Mouse (Mus musculus): ENCODE data around the gene Adk.
A peak's percentile ranks its signal among the peaks of the same experiment; 100 is the strongest.

Adk gene

DNA sequence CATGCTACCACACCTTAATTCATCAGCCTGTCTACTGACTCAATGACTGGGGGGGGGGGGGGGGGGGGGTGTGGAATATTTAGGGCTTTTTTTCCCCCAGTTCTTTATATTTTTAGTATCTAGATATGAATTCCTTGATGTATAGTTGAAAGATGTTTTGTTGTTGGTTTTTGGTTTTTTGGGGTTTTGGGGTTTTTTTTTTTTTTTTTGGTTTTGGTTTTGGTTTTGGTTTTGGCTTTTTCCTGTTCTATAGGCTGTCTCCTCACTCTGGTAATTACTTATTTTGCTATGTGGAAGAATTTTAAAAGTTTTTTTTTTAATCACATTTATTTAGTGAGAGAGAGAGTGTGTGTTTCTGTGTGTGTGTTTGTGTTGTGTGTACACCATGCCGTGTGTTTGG, 282.5 kb downstream of the Adk start:
- no peak for DNase-seq (ENCODE audit: inconsistent age in 2 of 2, low spot score in 1 of 2)

DNA sequence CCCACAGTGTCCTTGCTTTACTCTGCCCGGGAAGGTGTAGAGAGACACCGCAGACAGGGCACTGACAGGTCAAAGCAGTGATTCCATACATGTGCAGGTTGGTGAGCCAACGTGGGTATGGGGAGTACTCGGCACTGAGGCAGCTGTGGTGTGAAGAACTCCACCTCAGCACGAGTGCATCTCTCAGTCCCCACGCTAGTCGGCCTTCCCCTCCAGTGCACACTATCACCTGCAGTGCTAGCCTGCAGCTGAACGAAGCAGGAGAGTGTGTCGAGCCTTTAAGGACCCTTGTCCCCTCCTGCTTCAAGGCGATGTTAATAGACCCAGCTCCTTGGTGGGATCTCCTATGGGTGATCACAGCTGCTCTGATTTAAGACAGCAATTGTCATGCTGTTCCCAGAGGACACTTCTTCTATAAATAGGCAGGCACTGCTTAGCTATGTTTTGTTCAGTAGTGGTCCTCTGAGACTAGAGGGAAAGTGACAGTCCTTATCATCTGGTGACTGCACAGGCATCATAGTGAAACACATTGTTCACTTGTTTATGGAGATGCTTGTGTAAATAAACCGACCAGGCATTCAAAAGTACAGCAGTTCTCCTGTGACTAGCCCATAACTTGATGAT, 283.4 kb downstream of the Adk start:
- no peak for DNase-seq (ENCODE audit: inconsistent age in 2 of 2, low spot score in 1 of 2)

DNA sequence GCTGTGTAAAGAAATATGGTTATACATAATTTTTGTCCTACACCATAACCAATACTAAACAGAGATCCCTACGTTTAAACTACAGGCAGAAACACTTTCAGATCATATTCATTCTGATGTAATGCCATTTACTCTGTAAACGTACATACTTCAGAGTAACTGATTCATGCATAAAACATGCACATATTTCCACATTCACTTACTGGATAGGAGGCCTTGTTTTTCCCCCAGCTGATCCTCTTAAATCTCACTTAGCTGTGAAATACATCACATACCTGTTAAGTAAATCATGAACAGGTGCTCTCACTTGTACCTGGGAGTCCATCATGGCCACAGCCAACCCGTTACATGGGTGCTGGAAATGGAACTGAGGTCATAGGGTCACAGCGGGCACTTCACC, 285.6 kb downstream of the Adk start:
- no peak for DNase-seq (ENCODE audit: inconsistent age in 2 of 2, low spot score in 1 of 2)

DNA sequence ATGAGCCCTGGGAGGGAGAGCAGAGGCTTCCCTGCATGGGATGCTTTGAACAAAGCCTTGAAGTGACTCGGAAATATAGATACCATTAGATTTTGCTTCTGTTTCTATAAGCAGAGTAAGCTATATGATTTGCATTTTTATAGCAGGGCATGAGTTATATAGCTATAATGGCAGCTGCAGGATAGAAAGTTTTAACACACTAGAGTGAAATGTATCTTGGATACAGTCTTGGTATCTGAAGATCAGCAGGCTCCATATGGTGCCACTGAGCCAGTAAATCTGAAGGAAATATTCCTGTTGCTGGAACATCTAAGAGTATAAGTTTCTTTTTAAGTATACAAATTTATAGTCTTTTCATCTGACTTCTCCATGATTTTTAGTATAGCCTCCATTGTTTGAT, 288.8 kb downstream of the Adk start:
- no peak for DNase-seq (ENCODE audit: inconsistent age in 2 of 2, low spot score in 1 of 2)

DNA sequence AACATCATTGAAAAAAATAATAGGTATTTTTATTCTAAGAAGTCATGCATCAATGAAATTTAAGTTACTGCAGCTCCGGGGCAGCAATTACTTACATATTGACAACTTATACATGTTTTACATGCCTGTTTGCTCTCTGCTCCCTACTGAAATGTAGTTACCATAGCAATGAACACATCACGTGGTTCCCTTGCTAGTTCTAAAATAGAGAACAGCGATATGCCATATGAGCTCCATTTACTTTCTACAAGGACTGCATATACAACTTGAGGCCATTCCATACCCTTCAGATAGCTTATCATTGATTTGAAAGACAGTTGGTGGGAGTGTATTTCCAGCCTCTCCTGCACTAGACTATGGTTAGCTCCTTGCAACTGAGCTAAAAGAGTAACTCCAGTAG, 290.6 kb downstream of the Adk start:
- no peak for DNase-seq (ENCODE audit: inconsistent age in 2 of 2, low spot score in 1 of 2)

DNA sequence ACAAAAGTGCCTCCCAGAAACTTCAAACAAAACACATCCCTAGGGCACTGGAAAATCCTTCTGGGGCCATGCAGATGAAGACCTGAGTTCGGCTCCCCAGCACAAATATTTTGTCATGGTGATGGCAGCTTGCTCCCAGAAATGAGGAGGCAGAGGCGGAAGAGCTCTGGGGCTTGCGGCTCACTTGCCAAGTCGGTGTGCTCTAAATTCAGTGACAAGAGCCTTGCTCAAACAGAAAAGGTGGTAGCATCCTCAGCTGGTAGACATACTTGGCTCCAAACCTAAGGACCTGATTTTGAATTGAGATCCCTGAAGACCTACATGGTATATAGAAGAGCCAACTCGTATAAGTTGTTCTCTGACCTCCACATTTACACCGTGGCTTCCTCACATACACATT, 292.5 kb downstream of the Adk start:
- no peak for DNase-seq (ENCODE audit: inconsistent age in 2 of 2, low spot score in 1 of 2)

DNA sequence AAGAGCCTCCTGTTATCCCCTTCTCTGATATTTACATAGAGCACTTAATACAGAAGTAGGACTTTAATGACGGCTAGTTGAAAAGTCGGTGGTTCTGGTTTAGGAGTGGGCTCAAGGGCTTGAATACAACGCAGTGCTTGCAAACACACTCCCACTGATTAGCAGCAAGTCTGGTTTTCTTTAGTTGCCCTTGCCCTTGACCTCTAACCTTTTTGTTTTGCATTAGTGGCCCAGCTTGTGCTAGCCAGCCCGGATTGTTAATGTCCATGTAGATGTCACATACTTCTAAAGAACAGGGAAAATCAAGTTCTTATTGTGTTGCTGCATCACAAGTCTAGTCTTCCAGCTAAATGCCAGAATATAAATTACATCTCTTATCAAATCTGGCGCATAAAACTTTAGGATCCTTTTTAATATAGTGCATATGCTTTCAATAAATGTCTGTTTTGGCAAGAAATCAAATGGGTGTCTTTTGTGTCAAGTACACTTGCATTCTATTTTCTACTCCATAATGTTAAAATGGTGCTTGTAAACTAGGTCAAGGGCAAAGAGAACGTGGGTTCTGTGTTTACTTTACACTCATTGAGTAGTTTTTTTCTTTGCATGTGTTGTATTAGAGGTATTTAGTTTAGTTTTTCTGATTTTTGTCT, 296.4 kb downstream of the Adk start:
- DNase-seq (ENCODE audit: inconsistent age in 2 of 2, low spot score in 1 of 2), result no peak

DNA sequence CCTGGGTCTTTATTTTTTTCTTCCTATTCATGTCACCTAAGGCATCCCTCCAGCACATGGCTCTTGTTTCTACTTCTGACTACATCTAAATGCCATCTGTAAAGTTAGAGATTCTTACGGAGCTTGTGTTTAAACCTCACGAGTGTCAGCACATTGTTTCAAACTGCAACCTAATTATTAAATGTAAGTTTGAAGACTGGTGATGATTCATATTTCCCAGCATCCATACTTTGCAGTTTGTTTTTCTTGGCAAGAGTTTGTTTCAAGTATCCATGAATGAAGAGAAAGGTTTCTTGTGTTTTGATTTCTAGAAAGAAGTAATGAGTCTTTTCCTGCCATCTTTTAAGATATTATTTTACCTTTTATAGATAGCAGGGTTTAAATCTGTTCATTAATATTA, 299.3 kb downstream of the Adk start:
- DNase-seq (ENCODE audit: inconsistent age in 2 of 2, low spot score in 1 of 2), result no peak

DNA sequence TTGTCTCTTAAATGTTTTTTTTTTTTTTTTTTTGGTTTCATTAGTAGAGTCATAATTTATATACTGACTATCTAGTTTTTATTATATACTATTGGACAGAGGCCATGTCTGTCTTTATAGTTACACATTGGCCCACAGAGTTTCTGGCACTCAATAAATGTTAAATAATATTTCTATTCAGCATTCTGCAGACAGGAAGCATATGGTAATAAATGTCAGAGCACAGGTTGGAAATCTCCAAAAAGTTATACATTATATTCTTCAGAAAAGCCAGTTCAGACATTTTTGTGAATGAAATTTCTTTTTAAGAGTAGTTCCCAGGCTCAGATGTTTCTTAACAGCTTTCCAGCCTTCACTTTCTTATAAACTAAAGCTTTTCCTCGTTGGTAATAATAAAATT, 303.9 kb downstream of the Adk start:
- no peak for DNase-seq (ENCODE audit: inconsistent age in 2 of 2, low spot score in 1 of 2)

DNA sequence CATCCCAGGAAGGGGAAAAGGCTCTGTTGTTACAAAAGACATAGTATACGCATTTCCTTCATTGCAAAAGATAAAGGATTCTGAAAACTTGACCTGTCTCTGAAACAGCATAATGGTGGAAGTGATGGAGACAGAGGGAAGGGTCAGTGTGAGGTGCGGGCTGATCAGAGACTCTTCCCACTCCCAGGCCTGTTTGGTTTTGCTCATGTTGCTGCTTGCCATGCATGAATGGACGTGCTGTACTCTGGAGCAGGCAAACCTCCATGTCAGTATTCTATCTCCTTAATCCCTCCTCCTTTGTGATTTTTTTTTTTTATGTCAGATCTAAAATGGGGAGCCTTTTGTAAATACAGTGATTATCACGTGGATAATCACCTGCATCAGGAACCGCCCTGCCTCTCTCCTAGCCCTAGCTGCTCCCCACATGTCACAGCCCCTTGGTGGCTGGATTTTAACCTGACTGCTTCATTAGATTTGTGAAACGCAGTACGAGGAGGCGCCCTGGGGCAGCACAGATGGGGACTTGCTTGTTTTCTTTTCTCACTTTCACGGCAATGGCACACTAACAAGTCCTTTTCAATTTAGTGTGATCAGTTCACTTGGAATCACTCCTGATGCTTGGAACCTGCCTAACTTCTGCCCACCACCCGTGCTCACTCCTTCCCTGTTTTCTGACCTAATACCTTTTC, 307.0 kb downstream of the Adk start:
- no peak for DNase-seq (ENCODE audit: inconsistent age in 2 of 2, low spot score in 1 of 2)

DNA sequence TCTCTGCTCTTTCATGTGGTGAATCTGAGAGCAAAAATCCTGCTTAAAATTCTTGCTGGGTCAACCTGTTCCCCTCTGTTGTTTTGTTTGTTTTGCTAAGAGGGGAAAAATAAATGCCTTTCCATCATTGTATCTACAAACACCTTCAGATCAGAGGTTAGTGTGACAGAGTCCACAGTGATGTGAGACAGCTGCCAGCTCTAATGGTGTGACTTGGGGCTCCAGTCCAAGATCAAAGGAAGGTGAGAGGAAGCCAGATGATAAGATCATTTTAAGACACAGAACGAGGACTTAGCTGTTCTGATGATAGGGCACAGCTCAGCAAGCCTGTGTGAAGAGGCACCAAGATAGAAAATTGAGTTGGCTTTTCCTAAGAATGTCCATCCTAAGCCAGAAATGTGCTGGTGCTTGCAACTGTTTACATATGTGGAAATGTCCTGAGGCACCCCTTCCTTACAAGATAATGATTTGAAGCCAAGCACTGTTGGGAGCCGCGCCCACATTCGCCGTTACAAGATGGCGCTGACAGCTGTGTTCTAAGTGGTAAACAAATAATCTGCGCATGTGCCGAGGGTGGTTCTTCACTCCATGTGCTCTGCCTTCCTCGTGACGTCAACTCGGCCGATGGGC, 307.6 kb downstream of the Adk start:
- DNase-seq (ENCODE audit: inconsistent age in 2 of 2, low spot score in 1 of 2), result no peak

DNA sequence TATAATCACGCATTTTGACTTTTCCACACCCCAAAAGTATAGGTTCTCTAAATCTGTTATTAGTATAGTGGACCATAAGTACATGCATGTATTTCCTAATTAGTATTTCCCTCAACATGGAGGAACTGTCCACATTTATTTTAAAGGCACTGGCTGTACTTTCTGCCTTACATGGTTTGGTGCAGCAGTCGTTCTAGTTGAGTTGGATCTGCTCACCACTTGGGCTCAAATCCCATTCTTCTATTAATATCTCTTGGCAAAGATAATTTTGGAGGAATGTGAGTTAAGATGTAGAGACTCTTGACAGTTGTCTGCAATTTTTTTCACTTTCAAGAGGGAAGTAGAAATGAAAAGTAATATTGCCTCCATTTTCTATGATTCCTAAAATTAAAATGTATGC, 314.7 kb downstream of the Adk start:
- no peak for DNase-seq (ENCODE audit: inconsistent age in 2 of 2, low spot score in 1 of 2)

DNA sequence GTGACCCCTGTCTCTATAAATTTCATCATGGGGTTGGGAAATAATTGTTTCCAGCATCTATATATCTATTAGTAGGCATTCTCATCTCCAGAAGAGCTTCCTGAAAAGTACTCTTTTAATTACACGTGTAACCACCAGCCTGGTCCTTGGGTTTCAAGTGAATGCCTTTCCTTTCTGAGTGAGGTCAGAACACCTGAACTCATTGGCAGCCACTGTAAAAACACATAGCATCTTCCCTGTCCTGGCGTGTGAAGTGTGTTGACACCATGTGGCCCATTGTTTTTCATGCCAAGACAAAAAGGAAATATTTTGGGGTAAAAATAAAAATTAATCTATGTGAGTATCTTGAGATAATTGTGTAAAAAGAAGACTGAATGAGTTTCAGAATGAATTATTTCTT, 316.2 kb downstream of the Adk start:
- peak in 1 of 2 experiments; percentile 29 for DNase-seq (ENCODE audit: inconsistent age in 2 of 2, low spot score in 1 of 2)

DNA sequence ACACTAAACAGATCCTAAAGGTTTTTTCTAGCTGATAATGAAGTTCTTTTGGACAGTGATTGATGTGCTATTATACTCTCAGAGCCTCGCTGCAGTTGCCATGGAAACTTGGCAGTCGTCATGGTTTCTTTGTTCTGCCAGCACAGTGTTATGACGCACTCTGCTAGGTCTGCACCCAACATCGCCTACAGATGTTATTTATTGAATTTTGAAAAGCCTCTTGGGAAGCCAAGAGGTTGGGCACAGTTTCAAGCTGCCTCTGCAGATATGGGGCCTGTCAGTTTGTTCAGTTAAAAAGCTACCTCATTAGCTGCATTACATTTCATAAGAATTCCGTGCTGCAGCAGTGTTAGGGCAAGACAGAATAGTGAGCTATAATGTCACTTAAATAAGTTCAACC, 316.8 kb downstream of the Adk start:
- DNase-seq (ENCODE audit: inconsistent age in 2 of 2, low spot score in 1 of 2), result peak; percentile 86 to 94

DNA sequence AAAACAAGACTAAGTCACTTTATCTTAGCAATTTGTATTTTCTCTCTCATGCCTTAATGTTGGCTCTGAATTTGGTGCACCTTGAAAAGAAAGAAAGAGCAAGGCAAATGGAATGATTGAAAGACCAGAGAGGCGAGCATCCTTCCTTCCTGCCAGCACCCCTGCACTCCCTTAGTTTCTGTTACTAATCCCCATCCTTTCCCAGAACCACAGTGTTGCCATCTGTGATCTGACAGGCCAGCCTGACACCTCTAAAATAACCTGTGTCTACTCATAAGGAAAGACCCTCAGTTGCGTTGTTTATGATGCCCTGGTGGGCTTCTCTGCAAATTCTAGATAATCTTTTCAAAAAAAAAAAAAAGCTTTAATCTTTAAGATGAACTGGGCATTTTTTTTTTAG, 319.6 kb downstream of the Adk start:
- DNase-seq (ENCODE audit: inconsistent age in 2 of 2, low spot score in 1 of 2), result no peak

DNA sequence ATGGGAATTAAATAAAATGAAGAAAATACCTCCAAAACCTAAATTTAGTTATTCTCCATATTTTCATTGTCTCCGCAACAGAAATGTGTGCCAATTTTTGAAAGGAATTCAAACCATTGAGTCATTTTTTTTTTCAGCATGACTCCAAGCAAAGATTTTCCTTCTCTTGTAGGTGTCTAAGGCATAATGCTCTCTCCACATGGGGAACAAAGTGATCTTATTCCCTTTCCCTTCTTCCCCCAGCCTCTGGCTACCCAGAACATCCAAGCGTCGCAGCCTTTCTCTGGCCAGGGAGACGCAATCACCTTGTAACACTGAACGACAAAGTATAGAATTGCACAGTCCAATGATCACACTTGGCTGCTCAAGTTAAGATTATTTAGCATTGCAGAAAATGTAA, 320.3 kb downstream of the Adk start:
- no peak for DNase-seq (ENCODE audit: inconsistent age in 2 of 2, low spot score in 1 of 2)

DNA sequence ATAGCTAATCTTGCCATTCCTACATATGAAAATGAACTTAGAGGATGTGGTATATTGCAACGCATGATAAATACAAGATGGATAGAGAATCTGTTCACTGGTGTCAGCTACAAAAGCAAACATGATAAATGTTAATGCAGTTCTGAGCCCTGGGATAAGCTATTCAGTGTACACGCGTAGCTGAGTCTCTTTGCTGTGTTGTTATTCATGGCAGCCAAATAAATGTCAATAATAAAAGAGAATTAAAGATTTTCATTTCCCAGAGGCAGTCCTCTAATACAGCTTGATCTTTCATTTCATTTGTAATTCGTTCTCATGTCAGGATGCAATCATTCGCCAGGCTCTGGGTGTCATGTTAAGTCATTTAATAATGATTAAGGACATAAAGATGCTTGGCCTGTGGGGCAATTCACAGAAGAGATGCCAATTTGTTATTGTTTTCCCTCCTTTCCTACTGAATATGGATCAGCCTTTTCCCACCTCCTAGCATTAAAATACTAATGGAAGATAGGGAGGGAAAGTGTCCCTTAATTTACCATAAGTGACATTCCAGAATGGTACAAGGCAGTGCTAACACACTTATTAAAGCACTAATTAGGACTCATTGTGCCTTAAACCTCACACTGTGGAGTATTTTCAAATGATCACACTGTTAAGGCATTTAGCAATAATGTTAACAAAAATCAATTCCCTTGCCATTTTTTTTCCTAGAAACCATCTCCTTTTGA, 331.5 kb downstream of the Adk start:
- DNase-seq (ENCODE audit: inconsistent age in 2 of 2, low spot score in 1 of 2), result no peak

DNA sequence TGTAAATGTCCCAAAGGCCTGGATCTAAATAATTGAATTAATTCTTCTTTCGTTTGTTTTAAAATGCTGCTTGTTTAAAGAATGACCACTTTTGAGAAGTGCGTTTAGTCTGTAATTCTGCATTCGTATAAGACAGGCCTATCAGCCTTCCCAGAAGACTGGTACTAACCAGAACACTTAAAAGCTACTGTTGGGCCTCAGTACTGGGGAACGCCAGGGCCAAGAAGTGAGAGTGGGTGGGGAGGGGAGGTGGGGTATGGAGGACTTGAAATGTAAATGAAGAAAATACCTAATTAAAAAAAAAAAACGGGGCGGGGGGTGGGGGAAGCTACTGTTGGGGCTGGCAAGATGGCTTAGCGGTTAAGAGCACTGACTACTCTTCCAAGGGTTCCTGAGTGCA, 347.1 kb downstream of the Adk start:
- DNase-seq (ENCODE audit: inconsistent age in 2 of 2, low spot score in 1 of 2), result no peak

DNA sequence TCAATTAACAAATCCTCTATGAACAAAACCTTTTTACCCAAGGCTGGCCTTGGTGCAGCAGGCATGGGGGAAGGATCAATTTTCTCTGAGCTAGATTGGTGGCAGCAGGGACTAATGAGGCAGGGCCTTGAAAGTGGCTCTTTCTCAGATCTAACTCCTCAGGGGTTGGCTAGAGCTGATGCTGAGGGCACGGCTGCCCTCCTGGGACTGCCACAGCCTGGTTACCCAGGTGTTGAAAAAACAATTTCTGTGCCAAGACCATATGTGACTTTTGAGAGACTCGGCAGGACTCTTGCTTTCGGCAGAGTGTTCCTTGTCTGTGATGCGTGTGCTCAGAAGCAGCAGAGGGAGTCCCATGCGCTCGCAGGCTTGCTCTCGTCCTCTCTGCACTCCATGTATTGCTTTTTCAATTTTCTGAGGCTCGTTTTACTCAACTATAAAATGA, 349.8 kb downstream of the Adk start:
- peak in 1 of 2 experiments; percentile 40 for DNase-seq (ENCODE audit: inconsistent age in 2 of 2, low spot score in 1 of 2)

DNA sequence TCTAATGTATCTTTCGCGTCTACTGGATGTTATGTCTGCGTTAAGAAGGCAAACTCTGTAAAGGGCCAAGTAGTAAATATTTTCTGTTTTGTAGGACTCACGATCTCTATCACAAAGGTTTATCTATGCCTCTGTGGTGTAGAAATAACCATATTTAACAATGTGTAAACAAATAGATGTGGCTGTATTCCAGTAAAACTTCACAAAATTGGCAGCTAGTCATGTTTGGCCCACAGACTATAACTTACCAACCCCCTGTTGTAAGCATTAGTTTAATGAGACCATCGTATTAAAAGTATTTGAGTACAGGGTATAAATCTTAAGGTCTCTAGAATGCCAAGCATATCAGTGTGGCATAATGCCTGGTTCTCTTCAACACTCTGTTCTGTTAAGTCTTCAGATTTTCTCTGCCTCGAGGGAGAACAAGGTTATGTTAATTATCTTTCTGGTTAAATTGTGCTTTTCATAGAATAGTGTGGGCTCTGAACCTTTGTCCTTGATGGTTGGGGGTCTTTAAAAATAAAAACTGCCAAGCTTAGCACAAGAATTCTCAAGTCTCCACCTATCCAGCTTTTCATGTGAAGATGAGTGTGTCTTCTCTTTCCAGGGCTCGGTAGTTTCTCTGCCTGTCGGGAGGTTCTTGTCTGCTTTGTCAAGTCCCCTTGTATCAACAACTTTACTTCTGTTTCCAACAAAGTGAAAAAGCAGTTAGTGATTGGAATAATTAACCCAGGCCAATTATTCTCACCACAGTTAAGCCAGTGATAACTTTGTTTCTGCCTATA, 350.4 kb downstream of the Adk start:
- DNase-seq (ENCODE audit: inconsistent age in 2 of 2, low spot score in 1 of 2), result no peak

DNA sequence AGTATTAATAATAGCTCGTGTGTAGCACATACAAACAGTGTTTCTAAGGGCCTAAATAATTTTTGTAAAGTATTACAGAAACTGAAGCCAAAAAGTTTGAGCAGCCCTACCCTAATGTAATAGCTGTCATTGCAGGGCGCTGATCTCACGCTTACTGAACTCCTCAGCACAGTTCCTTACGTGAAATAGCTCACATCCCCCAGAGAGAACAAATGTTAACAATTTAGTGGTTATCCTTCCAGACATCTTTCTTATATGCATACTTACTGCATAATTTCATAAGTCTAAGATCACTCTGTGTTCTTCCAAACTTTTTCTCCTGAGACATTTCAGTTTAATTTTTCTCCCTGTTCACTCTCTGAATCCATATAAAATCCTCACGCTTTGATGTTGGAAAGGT, 354.6 kb downstream of the Adk start:
- DNase-seq (ENCODE audit: inconsistent age in 2 of 2, low spot score in 1 of 2), result no peak
